Mouse (Mus musculus) hindbrain, embryonic 11.5 days (tissue): ENCODE measurements around the gene Ncor1. TPM values are rescaled to one million over a fixed set of nuclear protein-coding genes. Genes with fewer than 3 reads are reported as not detected.
"Not testable (repeated sequence)": the region's sequence is repeated elsewhere in the genome, so short reads cannot be mapped to it uniquely, and the experiment has no call there.

ENCODE experiments used
- ATAC-seq: fragments of 200-750 bp; cut with Nextera tagmentation; 2 replicates; pipeline ENCODE4 v1.8.0; 2017; ENCODE audit warnings: mild to moderate bottlenecking, moderate TSS enrichment, moderate library complexity; ENCODE audit not compliant: low FRiP score
- DNase-seq: peaks from one replicate; pipeline ENCODE4 v3.0.0-alpha.2; 2015; ENCODE audit warnings: low spot score
- H3K27ac ChIP-seq: fragments of 300-500 bp; sonication (generic); 2 replicates; pipeline ENCODE4 v1.5.1; 2014; ENCODE audit warnings: mild to moderate bottlenecking, low read depth, low read length
- H3K27me3 ChIP-seq: fragments of 300-500 bp; sonication (generic); 2 replicates; pipeline ENCODE4 v1.6.1; 2014; ENCODE audit warnings: mild to moderate bottlenecking, low read length, moderate library complexity, mixed read lengths; ENCODE audit not compliant: control insufficient read depth, insufficient read depth
- H3K36me3 ChIP-seq: fragments of 300-500 bp; sonication (generic); 2 replicates; pipeline ENCODE4 v1.6.1; 2014; ENCODE audit warnings: mild to moderate bottlenecking, low read length, moderate library complexity, mixed read lengths; ENCODE audit not compliant: control insufficient read depth, insufficient read depth
- H3K4me1 ChIP-seq: fragments of 300-500 bp; sonication (generic); replicated peaks from 2 replicates; pipeline ENCODE4 v1.6.1; 2014; ENCODE audit warnings: low read length, mixed read lengths; ENCODE audit not compliant: control insufficient read depth, insufficient read depth
- H3K4me2 ChIP-seq: fragments of 300-500 bp; sonication (generic); replicated peaks from 2 replicates; pipeline ENCODE4 v1.6.1; 2014; ENCODE audit warnings: mild to moderate bottlenecking, low read depth, low read length
- H3K4me3 ChIP-seq: fragments of 300-500 bp; sonication (generic); 2 replicates; pipeline ENCODE4 v1.5.1; 2014; ENCODE audit warnings: low read depth, low read length
- H3K9ac ChIP-seq: fragments of 300-500 bp; sonication (generic); 2 replicates; pipeline ENCODE4 v1.6.1; 2014; ENCODE audit warnings: low read depth, low read length
- H3K9me3 ChIP-seq: fragments of 300-500 bp; sonication (generic); 2 replicates; pipeline ENCODE4 v1.6.1; 2016; ENCODE audit warnings: low read length; ENCODE audit not compliant: control insufficient read depth
- WGBS: fragments of 180-500 bp; shearing (Covaris S2); extraction: QIAGEN DNeasy Blood & Tissue Kit; methylation state at CpG from one replicate; pipeline ENCODE4 v1.1.7; 2014; 5-methylcytosine and 5-hydroxymethylcytosine counted together
- polyA plus RNA-seq: library from polyadenylated mRNA; unstranded; fragments of >200 nt; fragmentation: Nextera tagmentation; extraction: Ambion mirVana; gene quantifications from 2 replicates; pipeline ENCODE4 v1.2.1, GENCODE M21; 2014

The Ncor1 gene
- polyA plus RNA-seq, 1 experiment from 2014 or later = 189 TPM

- Histone ChIP-seq H3K27ac (no peak overlapping the region), H3K36me3 (no peaks in the 10 kb centered on the region), H3K27me3 (no peaks in the 10 kb centered on the region), H3K4me3 (no peak overlapping the region), H3K4me2 (no peak overlapping the region), H3K9ac (no peak overlapping the region), H3K9me3 (no peaks in the 10 kb centered on the region), H3K4me1 (no peaks in the 10 kb centered on the region)
- no peak for ATAC-seq
- DNase-seq = no peak
- 85% methylated on average over 3 of the region's 3 CpGs for WGBS
Measured at GRCm38 (mm10) chr11:62466546-62466945, 8.2 kb upstream of the Ncor1 start.

GRCm38 (mm10) chr11:62465849-62466248 lies 7.5 kb upstream of the Ncor1 start:
- Histone ChIP-seq H3K4me2 (no peak overlapping the region), H3K9ac (no peak overlapping the region), H3K27me3 (no peaks in the 10 kb centered on the region), H3K9me3 (no peaks in the 10 kb centered on the region), H3K4me3 (no peak overlapping the region), H3K27ac (no peak overlapping the region), H3K4me1 (no peaks in the 10 kb centered on the region), H3K36me3 (no peaks in the 10 kb centered on the region)
- ATAC-seq = no peak
- WGBS = 94% methylated on average over 3 of the region's 3 CpGs
- no peak for DNase-seq

GRCm38 (mm10) chr11:62464696-62465095 lies 6.4 kb upstream of the Ncor1 start:
- H3K27me3 ChIP-seq = no peaks in the 10 kb centered on the region
- no peaks in the 10 kb centered on the region for H3K9me3 ChIP-seq
- H3K4me2 ChIP-seq = no peak overlapping the region
- H3K36me3 ChIP-seq = no peaks in the 10 kb centered on the region
- DNase-seq (no peak), ATAC-seq (no peak)
- H3K27ac ChIP-seq = no peak overlapping the region
- 98% methylated on average over 3 of the region's 3 CpGs for WGBS
- no peak overlapping the region for H3K4me3 ChIP-seq
- H3K4me1 ChIP-seq = no peaks in the 10 kb centered on the region
- no peak overlapping the region for H3K9ac ChIP-seq

GRCm38 (mm10) chr11:62463225-62463915 lies 5.0 kb upstream of the Ncor1 start:
- no peaks in the 10 kb centered on the region for H3K9me3 ChIP-seq
- 66% methylated on average over 2 of the region's 2 CpGs for WGBS

GRCm38 (mm10) chr11:62462529-62462928 lies 4.2 kb upstream of the Ncor1 start:
- ATAC-seq, H3K9ac ChIP-seq, H3K9me3 ChIP-seq, DNase-seq, H3K27me3 ChIP-seq, H3K4me3 ChIP-seq, H3K27ac ChIP-seq, H3K4me1 ChIP-seq, H3K4me2 ChIP-seq, H3K36me3 ChIP-seq: not testable (repeated sequence)
- WGBS = 80% methylated on average over 1 of the region's 1 CpGs

More at GRCm38 (mm10) chr11:62463225-62463915, 5.0 kb upstream of the Ncor1 start:
- ATAC-seq (no peak), DNase-seq (no peak)
- H3K4me3 ChIP-seq = no peak overlapping the region
- H3K9ac ChIP-seq = no peak overlapping the region
- H3K36me3 ChIP-seq = no peaks in the 10 kb centered on the region
- no peak overlapping the region for H3K4me2 ChIP-seq
- no peaks in the 10 kb centered on the region for H3K27me3 ChIP-seq
- H3K27ac ChIP-seq = no peak overlapping the region
- no peaks in the 10 kb centered on the region for H3K4me1 ChIP-seq

GRCm38 (mm10) chr11:62458780-62459179 lies 439 bp upstream of the Ncor1 start:
- 0 out of 2 replicates have a peak overlapping the region, but pooled peaks have one; percentile 99 for H3K27ac ChIP-seq
- peak overlapping the region; percentile 78 for H3K4me3 ChIP-seq
- H3K9me3 ChIP-seq = no peaks in the 10 kb centered on the region
- H3K4me1 ChIP-seq = no peaks in the 10 kb centered on the region
- no peaks in the 10 kb centered on the region for H3K36me3 ChIP-seq
- no peak for ATAC-seq
- WGBS = 3% methylated on average over 9 of the region's 9 CpGs
- H3K4me2 ChIP-seq = peak overlapping the region; percentile 80
- no peak for DNase-seq
- peak overlapping the region; percentile 99 for H3K9ac ChIP-seq
- no peaks in the 10 kb centered on the region for H3K27me3 ChIP-seq

- Histone ChIP-seq H3K36me3 (no peaks in the 10 kb centered on the region), H3K27ac (peak overlapping the region; percentile 99; the same call in 1 of the 2 replicates), H3K4me2 (peak overlapping the region; percentile 80), H3K9ac (peak overlapping the region; percentile 99), H3K4me1 (no peaks in the 10 kb centered on the region), H3K27me3 (no peaks in the 10 kb centered on the region), H3K9me3 (no peaks in the 10 kb centered on the region), H3K4me3 (peak overlapping the region; percentile 78)
- ATAC-seq (no peak), DNase-seq (no peak)
- WGBS = 1% methylated on average over 18 of the region's 18 CpGs
Measured at GRCm38 (mm10) chr11:62457891-62458270, 460 bp downstream of the Ncor1 start.

GRCm38 (mm10) chr11:62457241-62457890 lies 975 bp downstream of the Ncor1 start:
- ATAC-seq (peak; percentile 95), DNase-seq (peak; percentile 89)
- Histone ChIP-seq H3K4me1 (no peaks in the 10 kb centered on the region), H3K4me2 (peak overlapping the region; percentile 80), H3K9me3 (no peaks in the 10 kb centered on the region), H3K9ac (peak overlapping the region; percentile 99), H3K4me3 (peak overlapping the region; percentile 78), H3K27me3 (no peaks in the 10 kb centered on the region), H3K27ac (peak overlapping the region; percentile 99), H3K36me3 (no peaks in the 10 kb centered on the region)
- WGBS = 1% methylated on average over 61 of the region's 73 CpGs
